Mouse (Mus musculus) stomach, postnatal 0 days (tissue): ENCODE results near the gene Soga3. TPM values are rescaled to one million over a fixed set of nuclear protein-coding genes. Genes with fewer than 3 reads are reported as not detected.

Experiments used
- ATAC-seq: fragments of 200-750 bp; cut with Nextera tagmentation; 2 replicates; pipeline ENCODE4 v1.8.0; 2017; ENCODE audit not compliant: low FRiP score, low TSS enrichment
- DNase-seq: peaks from one replicate; pipeline ENCODE4 v3.0.0-alpha.2; 2016; ENCODE audit warnings: low spot score
- H3K27ac ChIP-seq: fragments of 300-500 bp; sonication (generic); replicated peaks from 2 replicates; pipeline ENCODE4 v1.5.1; 2014; ENCODE audit warnings: mild to moderate bottlenecking, control low read depth
- H3K27me3 ChIP-seq: fragments of 300-500 bp; sonication (generic); 2 replicates; pipeline ENCODE4 v1.6.1; 2014; ENCODE audit warnings: low read length; ENCODE audit not compliant: control insufficient read depth, insufficient read depth
- H3K36me3 ChIP-seq: fragments of 300-500 bp; sonication (generic); 2 replicates; pipeline ENCODE4 v1.6.1; 2014; ENCODE audit warnings: low read length, mixed read lengths; ENCODE audit not compliant: control insufficient read depth, insufficient read depth
- H3K4me1 ChIP-seq: fragments of 300-500 bp; sonication (generic); replicated peaks from 2 replicates; pipeline ENCODE4 v1.6.1; 2014; ENCODE audit warnings: antibody characterized with exemption; ENCODE audit not compliant: control insufficient read depth, insufficient read depth
- H3K4me2 ChIP-seq: fragments of 300-500 bp; sonication (generic); replicated peaks from 2 replicates; pipeline ENCODE4 v1.6.1; 2014; ENCODE audit warnings: low read depth, mild to moderate bottlenecking, control low read depth, moderate library complexity
- H3K4me3 ChIP-seq: fragments of 300-500 bp; sonication (generic); 2 replicates; pipeline ENCODE4 v1.5.1; 2014; ENCODE audit warnings: low read depth, low read length, control low read depth
- H3K9ac ChIP-seq: fragments of 300-500 bp; sonication (generic); 2 replicates; pipeline ENCODE4 v1.6.1; 2014; ENCODE audit warnings: mild to moderate bottlenecking, low read length, control low read depth, mixed read lengths
- H3K9me3 ChIP-seq: fragments of 300-500 bp; sonication (generic); 2 replicates; pipeline ENCODE4 v1.6.1; 2016; ENCODE audit warnings: low read length; ENCODE audit not compliant: control insufficient read depth
- CTCF ChIP-seq: IDR thresholded peaks from 2 replicates; pipeline ENCODE4 v1.5.1; 2016; ENCODE audit warnings: antibody characterized with exemption, low read depth, mild to moderate bottlenecking, moderate library complexity
- EP300 ChIP-seq: optimal IDR thresholded peaks from 2 replicates; pipeline ENCODE3; 2016; ENCODE audit warnings: antibody characterized with exemption
- WGBS: fragments of 180-500 bp; shearing (Covaris S2); extraction: QIAGEN DNeasy Blood & Tissue Kit; methylation state at CpG from one replicate; pipeline ENCODE4 v1.1.7; 2014; 5-methylcytosine and 5-hydroxymethylcytosine counted together
- polyA plus RNA-seq: library from polyadenylated mRNA; unstranded; fragments of >200 nt; fragmentation: Nextera tagmentation; extraction: Ambion mirVana; gene quantifications from 2 replicates; pipeline ENCODE4 v1.2.1, GENCODE M21; 2015

Soga3 gene
- polyA plus RNA-seq = 1.8 and 2.2 TPM in 2 replicates

GRCm38 (mm10) chr10:29143566-29144335 lies at the start of gene Soga3:
Gene Soga3, plus strand, starts transcription at chr10:29143839.
- ATAC-seq (0 out of 2 replicates have a peak, but pooled peaks have one; percentile 33), DNase-seq (peak; percentile 15)
- TF ChIP-seq CTCF = no peak
- no peak for TF ChIP-seq EP300
- no peak within 1 kb of the TSS for H3K27ac ChIP-seq
- under 1% methylated on average over 34 of the region's 34 CpGs for WGBS
- no peak within 1 kb of the TSS for H3K9ac ChIP-seq
- H3K4me3 ChIP-seq = peak within 1 kb of the TSS; percentile 8; the same call in 1 of the 2 replicates
- H3K4me1 ChIP-seq = no peaks in the 10 kb centered on the region
- H3K4me2 ChIP-seq = no peak within 1 kb of the TSS
- peaks cover 6% of the 10 kb centered on the region; the same call in 1 of the 2 replicates for H3K27me3 ChIP-seq
- H3K9me3 ChIP-seq = no peaks in the 10 kb centered on the region
- no peaks in the 10 kb centered on the region for H3K36me3 ChIP-seq

DNA sequence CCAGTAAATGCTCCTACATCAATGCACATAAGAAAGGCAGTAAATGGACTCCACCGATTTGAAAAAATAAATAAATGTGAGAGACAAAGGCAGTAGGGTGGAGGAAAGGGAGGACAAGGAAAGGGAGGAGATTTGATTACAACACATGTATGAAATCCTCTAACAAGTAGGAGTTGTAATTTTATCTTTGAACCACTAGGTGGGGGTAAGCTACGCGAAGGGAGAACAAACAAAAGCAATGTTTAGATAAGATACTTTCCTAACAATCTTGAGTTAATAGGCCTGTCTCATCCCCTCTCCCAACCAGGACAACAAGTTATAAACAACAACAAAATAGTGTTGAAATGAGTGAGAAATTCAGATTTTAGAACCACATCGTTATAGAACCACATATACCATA lies 36.7 kb upstream of the Soga3 start:
- Histone ChIP-seq H3K4me2 (no peak overlapping the region), H3K4me1 (no peaks in the 10 kb centered on the region), H3K4me3 (no peak overlapping the region), H3K9me3 (no peaks in the 10 kb centered on the region), H3K9ac (no peak overlapping the region), H3K27ac (no peak overlapping the region), H3K27me3 (no peaks in the 10 kb centered on the region), H3K36me3 (no peaks in the 10 kb centered on the region)
- no peak for DNase-seq
- peak; percentile 80 for TF ChIP-seq CTCF
- no peak for TF ChIP-seq EP300
- WGBS = 13% methylated on average over 4 of the region's 4 CpGs
- no peak for ATAC-seq

GRCm38 (mm10) chr10:29142556-29143105 lies 1.0 kb upstream of the Soga3 start:
- no peak for TF ChIP-seq CTCF
- TF ChIP-seq EP300 = no peak
- H3K9ac ChIP-seq = no peak overlapping the region
- H3K9me3 ChIP-seq = no peaks in the 10 kb centered on the region
- no peak for ATAC-seq
- 28% methylated on average over 7 of the region's 7 CpGs for WGBS
- H3K4me2 ChIP-seq = no peak overlapping the region
- H3K27me3 ChIP-seq = peaks cover 3% of the 10 kb centered on the region; the same call in 1 of the 2 replicates
- H3K27ac ChIP-seq = no peak overlapping the region
- H3K4me3 ChIP-seq = no peak overlapping the region
- no peaks in the 10 kb centered on the region for H3K4me1 ChIP-seq
- no peaks in the 10 kb centered on the region for H3K36me3 ChIP-seq
- DNase-seq = no peak

- H3K36me3 ChIP-seq = no peaks in the 10 kb centered on the region
- WGBS = 31% methylated on average over 12 of the region's 12 CpGs
- H3K9me3 ChIP-seq = no peaks in the 10 kb centered on the region
- H3K27ac ChIP-seq = no peak overlapping the region
- no peak for TF ChIP-seq CTCF
- TF ChIP-seq EP300 = no peak
- ATAC-seq (no peak), DNase-seq (no peak)
- H3K9ac ChIP-seq = no peak overlapping the region
- no peaks in the 10 kb centered on the region for H3K4me1 ChIP-seq
- no peak overlapping the region for H3K4me2 ChIP-seq
- H3K4me3 ChIP-seq = no peak overlapping the region
- peaks cover 6% of the 10 kb centered on the region; the same call in 1 of the 2 replicates for H3K27me3 ChIP-seq
Observed at GRCm38 (mm10) chr10:29144612-29145405, 1.2 kb downstream of the Soga3 start.

DNA sequence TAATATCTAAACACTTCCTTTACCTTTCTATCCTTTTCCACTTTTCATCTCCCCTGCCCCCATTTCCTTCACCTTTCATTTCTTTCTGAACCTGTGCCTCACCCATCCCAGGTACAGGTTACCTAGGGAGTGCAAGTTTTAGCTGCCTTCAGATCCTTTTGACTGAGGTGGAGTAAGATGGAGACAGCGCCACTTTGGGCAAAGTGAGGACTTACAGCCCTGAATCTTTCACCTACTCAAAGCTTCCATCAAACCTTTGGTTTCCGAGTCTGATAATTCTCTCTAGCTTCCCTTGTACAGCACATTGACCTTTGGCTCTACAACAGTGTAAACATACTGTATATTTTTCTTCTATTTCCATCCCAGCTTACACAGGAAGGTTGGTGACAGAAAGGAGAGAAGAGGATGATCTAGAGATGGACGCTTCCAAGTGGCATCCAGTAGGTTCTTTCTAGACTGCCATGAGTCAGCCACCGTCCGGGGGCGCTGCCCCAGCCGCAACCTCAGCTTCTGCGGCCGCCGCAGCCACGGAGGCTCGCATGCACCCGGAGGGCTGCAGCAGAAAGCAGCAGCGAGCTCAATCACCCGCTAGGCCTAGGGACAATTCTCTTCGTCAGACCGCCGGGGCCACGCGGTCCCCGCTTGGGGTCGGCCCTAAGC lies 2.7 kb downstream of the Soga3 start:
- no peak for TF ChIP-seq EP300
- TF ChIP-seq CTCF = no peak
- no peak; the same call in 1 of the 2 replicates for ATAC-seq
- Histone ChIP-seq H3K9ac (no peak overlapping the region), H3K4me2 (peak overlapping the region; percentile 77), H3K4me1 (no peaks in the 10 kb centered on the region), H3K4me3 (peak overlapping the region; percentile 45), H3K27me3 (peaks cover 6% of the 10 kb centered on the region; the same call in 1 of the 2 replicates), H3K36me3 (no peaks in the 10 kb centered on the region), H3K27ac (no peak overlapping the region), H3K9me3 (no peaks in the 10 kb centered on the region)
- 1% methylated on average over 22 of the region's 22 CpGs for WGBS
- DNase-seq = no peak
